Mouse (Mus musculus): ENCODE results near the gene Them4. TPM values are rescaled to one million over a fixed set of nuclear protein-coding genes. Genes with fewer than 3 reads are reported as not detected.
"Not testable (repeated sequence)": the region's sequence is repeated elsewhere in the genome, so short reads cannot be mapped to it uniquely, and the experiment has no call there.

The Them4 gene
- polyA plus RNA-seq (2016; fragmentation: Nextera tagmentation; extraction: Ambion mirVana), result 8.3 TPM in 2 replicates

- no peaks in the 10 kb centered on the region for H3K9me3 ChIP-seq
- DNase-seq (ENCODE audit: low spot score), result peak; percentile 94
- H3K36me3 ChIP-seq (replicated peaks), result no peaks in the 10 kb centered on the region
- H3K27me3 ChIP-seq (replicated peaks; ENCODE audit: low read depth, poor library complexity, severe bottlenecking), result no peaks in the 10 kb centered on the region
- peaks cover 7% of the 10 kb centered on the region; the same call in 1 of the 2 replicates for H3K4me1 ChIP-seq
- H3K27ac ChIP-seq (replicated peaks), result peak within 1 kb of the TSS; percentile 86
- peak within 1 kb of the TSS; percentile 75 for H3K4me3 ChIP-seq
- 2% methylated on average over 47 of the region's 47 CpGs for WGBS
Measured at GRCm38 (mm10) chr3:94309633-94310363, at the start of gene Them4. Gene Them4 (plus strand): TSS chr3:94310089.

- H3K9me3 ChIP-seq, result no peaks in the 10 kb centered on the region
- H3K27me3 ChIP-seq (replicated peaks; ENCODE audit: low read depth, poor library complexity, severe bottlenecking), result no peaks in the 10 kb centered on the region
- H3K36me3 ChIP-seq (replicated peaks), result no peaks in the 10 kb centered on the region
- WGBS, result 50% methylated on average over 6 of the region's 6 CpGs
- DNase-seq (ENCODE audit: low spot score), result no peak
- no peak overlapping the region for H3K4me3 ChIP-seq
- no peak overlapping the region for H3K27ac ChIP-seq (replicated peaks)
- H3K4me1 ChIP-seq, result no peaks in the 10 kb centered on the region
Measured at GRCm38 (mm10) chr3:94260598-94260997, 49.3 kb upstream of the Them4 start.

GRCm38 (mm10) chr3:94263736-94264135 lies 46.2 kb upstream of the Them4 start, which contains the start of gene Gm4778:
Gene Gm4778 (plus strand): TSS chr3:94264036.
- not testable (repeated sequence) for H3K27ac ChIP-seq (replicated peaks); H3K9me3 ChIP-seq; H3K4me3 ChIP-seq; DNase-seq (ENCODE audit: low spot score); H3K27me3 ChIP-seq (replicated peaks; ENCODE audit: low read depth, poor library complexity, severe bottlenecking); H3K4me1 ChIP-seq; H3K36me3 ChIP-seq (replicated peaks)
- 82% methylated on average over 1 of the region's 1 CpGs for WGBS

GRCm38 (mm10) chr3:94275991-94276390 lies 33.9 kb upstream of the Them4 start:
- Histone ChIP-seq H3K4me1 (no peaks in the 10 kb centered on the region), H3K36me3 (replicated peaks) (no peaks in the 10 kb centered on the region), H3K27me3 (replicated peaks; ENCODE audit: low read depth, poor library complexity, severe bottlenecking) (no peaks in the 10 kb centered on the region), H3K4me3 (no peak overlapping the region), H3K9me3 (0 out of 2 replicates have a peak, but pooled peaks cover 3% of the 10 kb centered on the region), H3K27ac (replicated peaks) (no peak overlapping the region)
- DNase-seq (ENCODE audit: low spot score), result no peak
- WGBS, result 86% methylated on average over 11 of the region's 11 CpGs

- H3K4me1 ChIP-seq, result peaks cover under 1% of the 10 kb centered on the region; the same call in 1 of the 2 replicates
- DNase-seq (ENCODE audit: low spot score), result no peak
- WGBS, result 67% methylated on average over 1 of the region's 1 CpGs
- no peak overlapping the region for H3K27ac ChIP-seq (replicated peaks)
- H3K9me3 ChIP-seq, result no peaks in the 10 kb centered on the region
- no peaks in the 10 kb centered on the region for H3K36me3 ChIP-seq (replicated peaks)
- H3K27me3 ChIP-seq (replicated peaks; ENCODE audit: low read depth, poor library complexity, severe bottlenecking), result no peaks in the 10 kb centered on the region
- no peak overlapping the region for H3K4me3 ChIP-seq
Measured at GRCm38 (mm10) chr3:94305457-94305856, 4.4 kb upstream of the Them4 start.

GRCm38 (mm10) chr3:94306975-94307374 lies 2.9 kb upstream of the Them4 start:
- H3K27ac ChIP-seq (replicated peaks), result no peak overlapping the region
- DNase-seq (ENCODE audit: low spot score), result no peak

GRCm38 (mm10) chr3:94310491-94310890 lies 602 bp downstream of the Them4 start:
- 55% methylated on average over 7 of the region's 7 CpGs for WGBS
- Histone ChIP-seq H3K27me3 (replicated peaks; ENCODE audit: low read depth, poor library complexity, severe bottlenecking) (no peaks in the 10 kb centered on the region), H3K27ac (replicated peaks) (peak overlapping the region; percentile 86), H3K36me3 (replicated peaks) (no peaks in the 10 kb centered on the region), H3K4me3 (peak overlapping the region; percentile 75), H3K9me3 (no peaks in the 10 kb centered on the region), H3K4me1 (peaks cover 7% of the 10 kb centered on the region; the same call in 1 of the 2 replicates)
- DNase-seq (ENCODE audit: low spot score), result no peak

More at GRCm38 (mm10) chr3:94306975-94307374, 2.9 kb upstream of the Them4 start:
- H3K36me3 ChIP-seq (replicated peaks), result no peaks in the 10 kb centered on the region
- H3K4me3 ChIP-seq, result no peak overlapping the region
- H3K4me1 ChIP-seq, result peaks cover 7% of the 10 kb centered on the region; the same call in 1 of the 2 replicates
- H3K9me3 ChIP-seq, result no peaks in the 10 kb centered on the region
- H3K27me3 ChIP-seq (replicated peaks; ENCODE audit: low read depth, poor library complexity, severe bottlenecking), result no peaks in the 10 kb centered on the region

- Histone ChIP-seq H3K36me3 (replicated peaks) (no peaks in the 10 kb centered on the region), H3K4me3 (peak overlapping the region; percentile 75), H3K27ac (replicated peaks) (no peak overlapping the region), H3K27me3 (replicated peaks; ENCODE audit: low read depth, poor library complexity, severe bottlenecking) (no peaks in the 10 kb centered on the region), H3K4me1 (peaks cover 7% of the 10 kb centered on the region; the same call in 1 of the 2 replicates), H3K9me3 (no peaks in the 10 kb centered on the region)
- no peak for DNase-seq (ENCODE audit: low spot score)
- 80% methylated on average over 6 of the region's 6 CpGs for WGBS
Measured at GRCm38 (mm10) chr3:94310911-94311310, 1.0 kb downstream of the Them4 start.

- WGBS, result 88% methylated on average over 4 of the region's 4 CpGs
- Histone ChIP-seq H3K36me3 (replicated peaks) (no peaks in the 10 kb centered on the region), H3K27ac (replicated peaks) (no peak overlapping the region), H3K27me3 (replicated peaks; ENCODE audit: low read depth, poor library complexity, severe bottlenecking) (no peaks in the 10 kb centered on the region), H3K4me1 (peaks cover 7% of the 10 kb centered on the region; the same call in 1 of the 2 replicates), H3K9me3 (no peaks in the 10 kb centered on the region), H3K4me3 (no peak overlapping the region)
- no peak for DNase-seq (ENCODE audit: low spot score)
Measured at GRCm38 (mm10) chr3:94311376-94311775, 1.5 kb downstream of the Them4 start.

GRCm38 (mm10) chr3:94328681-94329080 lies 18.8 kb downstream of the Them4 start:
- 65% methylated on average over 3 of the region's 3 CpGs for WGBS
- no peaks in the 10 kb centered on the region for H3K27me3 ChIP-seq (replicated peaks; ENCODE audit: low read depth, poor library complexity, severe bottlenecking)
- no peak overlapping the region for H3K4me3 ChIP-seq
- DNase-seq (ENCODE audit: low spot score), result no peak
- H3K4me1 ChIP-seq, result no peaks in the 10 kb centered on the region
- no peaks in the 10 kb centered on the region for H3K36me3 ChIP-seq (replicated peaks)
- H3K9me3 ChIP-seq, result no peaks in the 10 kb centered on the region
- H3K27ac ChIP-seq (replicated peaks), result no peak overlapping the region

GRCm38 (mm10) chr3:94334442-94334841 lies 24.6 kb downstream of the Them4 start:
- Histone ChIP-seq H3K27me3 (replicated peaks; ENCODE audit: low read depth, poor library complexity, severe bottlenecking) (no peaks in the 10 kb centered on the region), H3K9me3 (no peaks in the 10 kb centered on the region), H3K27ac (replicated peaks) (no peak overlapping the region), H3K4me3 (no peak overlapping the region), H3K4me1 (no peaks in the 10 kb centered on the region), H3K36me3 (replicated peaks) (no peaks in the 10 kb centered on the region)
- WGBS, result 92% methylated on average over 4 of the region's 4 CpGs
- no peak for DNase-seq (ENCODE audit: low spot score)

- Histone ChIP-seq H3K27ac (replicated peaks) (no peak overlapping the region), H3K27me3 (replicated peaks; ENCODE audit: low read depth, poor library complexity, severe bottlenecking) (no peaks in the 10 kb centered on the region), H3K36me3 (replicated peaks) (no peaks in the 10 kb centered on the region), H3K4me3 (no peak overlapping the region), H3K4me1 (no peaks in the 10 kb centered on the region), H3K9me3 (no peaks in the 10 kb centered on the region)
- 87% methylated on average over 3 of the region's 3 CpGs for WGBS
- DNase-seq (ENCODE audit: low spot score), result no peak
Measured at GRCm38 (mm10) chr3:94338522-94338921, 28.6 kb downstream of the Them4 start.

GRCm38 (mm10) chr3:94341959-94342422 lies 32.1 kb downstream of the Them4 start, which contains the start of gene Them5:
Gene Them5 (plus strand): TSS chr3:94342099.
- no peaks in the 10 kb centered on the region for H3K4me1 ChIP-seq
- H3K27ac ChIP-seq (replicated peaks), result no peak within 1 kb of the TSS
- H3K9me3 ChIP-seq, result no peaks in the 10 kb centered on the region
- no peaks in the 10 kb centered on the region for H3K27me3 ChIP-seq (replicated peaks; ENCODE audit: low read depth, poor library complexity, severe bottlenecking)
- H3K4me3 ChIP-seq, result no peak within 1 kb of the TSS
- no peaks in the 10 kb centered on the region for H3K36me3 ChIP-seq (replicated peaks)
- WGBS, result 69% methylated on average over 3 of the region's 3 CpGs
- no peak for DNase-seq (ENCODE audit: low spot score)
